Mouse (Mus musculus): Measurements from ENCODE around the gene Hoxc11. TPM values are rescaled to one million over a fixed set of nuclear protein-coding genes. Genes with fewer than 3 reads are reported as not detected.
A peak's percentile ranks its signal among the peaks of the same experiment; 100 is the strongest.

Gene Hoxc11
- total RNA-seq (2021) = 10 to 100 TPM in 1 of 2 experiments, 1 to 10 TPM in 1; 6.9 to 11.7 TPM
- long read RNA-seq, experiment 1 = 0 reads
- long read RNA-seq, experiment 2, partial matches to known transcripts = 0 of 1 reads
- long read RNA-seq, experiment 2, other reads (novel, unspliced or antisense) = 1 of 1 reads

- H3K27ac ChIP-seq = peak within 1 kb of the TSS; percentile 96
- TF ChIP-seq CTCF (IDR thresholded peaks at IDR 0.05) = no peak; the same call in 1 of the 2 replicates
- peak; percentile 66 for DNase-seq
- peak within 1 kb of the TSS; percentile 87 for H3K4me3 ChIP-seq
- intact Hi-C loops (cut with DNase I) = no loop called here
Observed at GRCm38 (mm10) chr15:102954192-102955006, at the start of gene Hoxc11. Hoxc11 (plus strand) TSS chr15:102954427.

GRCm38 (mm10) chr15:102904946-102905345 is 49.3 kb upstream of the Hoxc11 start:
- TF ChIP-seq CTCF (IDR thresholded peaks at IDR 0.05) = no peak
- Histone ChIP-seq H3K4me3 (no peak overlapping the region), H3K27ac (no peak overlapping the region)
- no peak for DNase-seq
- intact Hi-C loops (cut with DNase I) = no loop called here

GRCm38 (mm10) chr15:102909536-102909935 is 44.7 kb upstream of the Hoxc11 start:
- intact Hi-C loops (cut with DNase I) = no loop called here
- DNase-seq = no peak
- Histone ChIP-seq H3K4me3 (no peak overlapping the region), H3K27ac (no peak overlapping the region)
- TF ChIP-seq CTCF (IDR thresholded peaks at IDR 0.05) = no peak

- Histone ChIP-seq H3K4me3 (no peak overlapping the region), H3K27ac (no peak overlapping the region)
- no peak for TF ChIP-seq CTCF (IDR thresholded peaks at IDR 0.05)
- intact Hi-C loops (cut with DNase I) = no loop called here
- DNase-seq = no peak
Observed at GRCm38 (mm10) chr15:102910038-102910437, 44.2 kb upstream of the Hoxc11 start.

- Histone ChIP-seq H3K27ac (no peak overlapping the region), H3K4me3 (no peak overlapping the region)
- TF ChIP-seq CTCF (IDR thresholded peaks at IDR 0.05) = no peak
- intact Hi-C loops (cut with DNase I) = no loop called here
- DNase-seq = no peak
Observed at GRCm38 (mm10) chr15:102910496-102911095, 43.6 kb upstream of the Hoxc11 start.

GRCm38 (mm10) chr15:102913038-102913585 is 41.1 kb upstream of the Hoxc11 start:
- no peak overlapping the region for H3K4me3 ChIP-seq
- intact Hi-C loops (cut with DNase I) = no loop called here
- TF ChIP-seq CTCF (IDR thresholded peaks at IDR 0.05) = no peak
- no peak for DNase-seq
- no peak overlapping the region for H3K27ac ChIP-seq

- intact Hi-C loops (cut with DNase I) = no loop called here
- TF ChIP-seq CTCF (IDR thresholded peaks at IDR 0.05) = no peak
Observed at GRCm38 (mm10) chr15:102917972-102918572, 36.2 kb upstream of the Hoxc11 start.

GRCm38 (mm10) chr15:102918611-102919265 is 35.5 kb upstream of the Hoxc11 start:
- no peak for DNase-seq
- intact Hi-C loops (cut with DNase I) = no loop called here
- Histone ChIP-seq H3K4me3 (no peak overlapping the region), H3K27ac (no peak overlapping the region)
- no peak for TF ChIP-seq CTCF (IDR thresholded peaks at IDR 0.05)

More at GRCm38 (mm10) chr15:102917972-102918572, 36.2 kb upstream of the Hoxc11 start:
- Histone ChIP-seq H3K27ac (no peak overlapping the region), H3K4me3 (no peak overlapping the region)
- DNase-seq = no peak

- intact Hi-C loops (cut with DNase I) = no loop called here
- no peak for DNase-seq
- Histone ChIP-seq H3K4me3 (no peak overlapping the region), H3K27ac (no peak overlapping the region)
- no peak for TF ChIP-seq CTCF (IDR thresholded peaks at IDR 0.05)
Observed at GRCm38 (mm10) chr15:102919336-102920180, 34.7 kb upstream of the Hoxc11 start.

- no peak for TF ChIP-seq CTCF (IDR thresholded peaks at IDR 0.05)
- intact Hi-C loops (cut with DNase I) = no loop called here
- Histone ChIP-seq H3K27ac (no peak overlapping the region), H3K4me3 (peak overlapping the region; percentile 59)
- DNase-seq = peak; percentile 82
Observed at GRCm38 (mm10) chr15:102920619-102921018, 33.6 kb upstream of the Hoxc11 start.

Measured in gastrocnemius, adult 2 months (tissue).